Mouse (Mus musculus): Measurements from ENCODE around the gene Lima1.

- TF ChIP-seq CTCF (conservative IDR thresholded peaks at IDR 0.05; ENCODE audit: low read length) (no peak), POU5F1 (IDR thresholded peaks at IDR 0.05; ENCODE audit: borderline replicate concordance, low read length) (no peak)
These were observed 17.8 kb downstream of the Lima1 start for GRCm38 (mm10) chr15:99857479-99857878.

Measured in E14TG2a.4 (cell line).